Mouse (Mus musculus) mesoderm, embryonic 11.5 days (tissue): ENCODE results near the gene Acod1.

Experiments
- DNase-seq: peaks from one replicate; pipeline ENCODE4 v3.0.0-alpha.2; 2012; ENCODE audit warnings: low read depth, low spot score

The Acod1 gene

DNA sequence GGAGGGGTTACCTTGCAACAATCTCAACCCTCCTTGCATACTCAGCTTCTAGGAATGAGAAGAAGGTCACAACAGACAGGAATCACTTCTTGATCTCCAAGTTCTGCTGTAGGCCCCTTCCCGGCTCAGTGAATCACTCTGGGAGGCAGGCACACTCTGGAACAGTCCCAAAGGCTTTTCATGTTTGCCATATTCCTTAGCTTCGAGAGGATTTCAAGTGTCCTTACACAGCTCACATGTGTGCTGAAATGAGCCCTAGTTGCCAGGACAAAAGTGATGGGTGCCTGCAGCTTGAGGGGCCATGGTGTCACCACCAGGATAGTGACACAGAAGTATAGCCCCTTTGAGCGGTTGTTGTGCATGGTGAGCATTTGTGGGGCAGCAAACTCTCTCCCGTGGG is 26.0 kb downstream of the Acod1 start:
- no peak for DNase-seq

DNA sequence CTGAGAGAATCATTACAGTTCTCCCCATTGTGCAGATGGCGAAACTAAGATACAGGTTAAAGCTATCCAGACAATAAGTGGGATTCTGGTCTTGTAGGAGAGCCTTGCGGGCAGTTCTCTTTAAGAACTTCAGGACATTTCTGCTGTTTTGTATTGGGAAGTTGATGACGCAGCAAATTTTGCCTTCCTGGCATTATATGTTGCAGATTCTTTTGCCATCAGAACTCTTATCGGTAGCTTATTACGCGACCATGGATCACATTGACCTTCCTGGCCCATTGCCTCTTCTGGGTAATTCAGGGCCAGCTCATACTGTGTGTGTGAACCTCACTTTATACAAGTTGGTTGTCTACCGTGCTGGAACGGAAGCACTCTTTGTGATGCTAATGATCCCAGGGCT is 27.0 kb downstream of the Acod1 start:
- DNase-seq, result no peak

DNA sequence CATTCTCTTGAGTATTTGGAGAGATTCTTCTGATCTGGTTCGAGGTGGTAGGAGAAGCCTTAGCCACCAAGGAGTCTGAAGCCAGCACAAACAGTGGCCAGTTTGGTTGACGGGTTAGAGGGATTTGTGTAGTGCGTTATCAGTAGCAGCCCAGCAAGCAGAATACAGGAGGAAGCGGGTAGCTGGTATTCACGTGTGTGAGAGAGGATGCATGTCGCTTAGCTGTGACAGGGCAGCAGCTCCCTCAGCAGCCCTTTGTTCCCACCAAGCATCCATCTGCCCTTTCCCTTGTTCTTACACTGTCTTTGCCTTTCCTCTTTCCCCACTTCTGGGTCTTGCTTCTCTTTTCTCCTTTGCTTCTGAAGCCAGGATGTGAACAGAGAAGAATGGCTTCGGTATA is 28.4 kb downstream of the Acod1 start:
- no peak for DNase-seq

DNA sequence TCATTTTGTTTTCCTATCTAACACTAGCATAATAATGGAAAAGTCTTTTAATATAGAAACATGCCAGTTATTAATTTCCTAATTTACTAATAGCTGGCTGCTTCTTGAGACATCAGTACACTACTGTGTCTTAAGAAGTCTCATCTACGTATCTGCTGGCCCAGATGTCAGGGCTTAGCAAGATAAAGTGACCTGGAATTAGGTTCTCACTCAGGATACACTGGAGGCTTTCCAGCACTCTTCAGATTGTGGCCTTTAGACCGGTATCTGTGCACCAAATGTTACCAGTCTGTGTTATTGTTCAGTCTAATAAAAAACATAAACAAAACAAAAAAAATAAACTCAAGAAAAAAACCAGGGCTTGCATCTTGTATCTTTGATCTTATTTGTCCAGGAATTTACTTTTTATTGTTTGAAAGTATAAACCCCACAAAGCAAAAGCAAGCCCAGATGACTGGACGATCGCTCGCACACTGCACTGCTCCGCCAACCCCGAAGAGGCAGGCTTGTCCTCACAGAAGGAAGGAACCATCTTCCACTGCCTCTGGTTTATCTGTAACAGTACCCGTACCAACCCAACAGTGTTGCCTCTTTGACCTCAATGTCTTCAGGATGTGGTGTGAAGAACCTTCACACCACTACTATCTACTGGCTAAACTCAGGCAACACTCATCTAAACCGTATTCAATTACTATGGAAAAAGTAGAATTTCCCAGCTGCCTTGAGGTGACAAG is 30.7 kb downstream of the Acod1 start:
- DNase-seq, result no peak

DNA sequence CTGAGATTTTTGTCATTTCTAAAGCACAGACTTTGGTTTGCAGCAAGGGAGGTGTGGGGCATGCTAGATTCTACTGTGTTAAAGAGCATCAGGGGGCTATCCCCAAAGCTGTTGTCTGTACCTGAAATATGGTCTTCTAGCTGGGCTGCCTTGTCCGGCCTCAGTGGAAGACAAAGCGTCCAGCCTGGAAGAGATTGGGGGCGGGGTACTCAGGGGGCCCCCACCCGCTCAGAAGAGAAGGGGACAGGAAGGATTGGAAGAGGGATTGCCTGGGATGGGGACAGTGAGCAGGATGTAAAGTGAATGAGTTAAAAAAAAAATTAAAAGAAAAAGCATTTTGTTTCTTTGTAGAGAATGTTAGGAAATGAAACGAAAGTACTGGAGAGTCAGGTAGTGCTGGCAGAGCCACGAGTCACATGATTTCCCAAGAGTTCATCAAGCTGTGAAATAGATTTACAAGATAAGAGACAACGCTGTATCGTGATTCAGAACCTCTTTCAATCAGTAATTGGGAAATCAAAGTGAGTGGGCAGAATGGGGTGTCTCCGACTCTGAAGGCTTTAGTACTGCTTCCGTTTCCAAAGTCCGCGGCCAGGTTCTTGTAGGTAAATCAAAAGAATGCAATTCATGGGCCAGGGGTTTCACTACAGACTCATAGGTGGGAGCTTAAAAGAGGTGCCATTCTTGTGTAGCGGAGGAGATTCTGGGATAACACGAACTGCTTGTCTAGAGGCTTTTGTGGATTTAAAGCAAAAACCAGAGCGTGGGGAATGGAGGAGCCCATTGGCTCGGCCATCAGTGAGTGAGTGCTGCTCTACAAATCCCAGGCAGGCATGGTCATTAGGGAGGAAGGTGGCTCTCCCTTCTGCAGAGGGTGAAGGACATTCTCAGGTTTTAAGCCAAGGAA is 31.5 kb downstream of the Acod1 start:
- no peak for DNase-seq

DNA sequence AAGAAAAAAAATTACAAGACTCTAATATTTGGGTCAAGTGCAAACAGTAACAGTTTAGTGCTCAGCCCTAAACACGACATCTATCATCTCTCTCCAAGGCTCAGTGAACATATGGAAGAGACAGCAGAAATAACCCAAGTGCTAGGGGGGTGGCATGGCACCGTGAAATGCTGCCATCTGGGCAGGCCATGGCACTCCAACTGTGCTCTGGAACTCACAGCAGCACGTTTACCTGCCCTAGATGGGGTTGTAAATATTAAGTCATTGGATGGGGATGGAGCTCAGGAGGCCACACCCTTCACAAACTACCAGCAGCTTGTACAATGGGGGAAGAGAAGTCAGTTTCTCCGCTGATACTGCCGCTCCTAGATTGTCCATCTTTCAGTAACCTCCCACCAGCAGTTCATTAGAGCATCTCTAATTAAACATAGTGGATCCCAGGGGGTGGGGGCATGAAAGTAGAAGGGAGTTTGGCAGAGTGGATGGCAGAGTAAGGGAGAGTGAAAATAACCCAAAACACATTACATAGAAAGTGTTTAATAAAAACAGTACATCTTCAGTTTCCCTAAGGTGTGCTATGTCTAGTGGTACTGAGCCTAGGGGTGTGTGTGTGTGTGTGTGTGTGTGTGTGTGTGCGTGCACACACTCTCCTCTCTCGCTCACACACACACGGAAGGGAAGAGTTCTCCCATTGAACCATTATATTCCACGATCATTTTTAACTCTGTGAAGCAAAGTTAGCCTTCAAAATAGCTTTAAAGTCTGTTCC is 32.6 kb downstream of the Acod1 start:
- DNase-seq, result no peak

DNA sequence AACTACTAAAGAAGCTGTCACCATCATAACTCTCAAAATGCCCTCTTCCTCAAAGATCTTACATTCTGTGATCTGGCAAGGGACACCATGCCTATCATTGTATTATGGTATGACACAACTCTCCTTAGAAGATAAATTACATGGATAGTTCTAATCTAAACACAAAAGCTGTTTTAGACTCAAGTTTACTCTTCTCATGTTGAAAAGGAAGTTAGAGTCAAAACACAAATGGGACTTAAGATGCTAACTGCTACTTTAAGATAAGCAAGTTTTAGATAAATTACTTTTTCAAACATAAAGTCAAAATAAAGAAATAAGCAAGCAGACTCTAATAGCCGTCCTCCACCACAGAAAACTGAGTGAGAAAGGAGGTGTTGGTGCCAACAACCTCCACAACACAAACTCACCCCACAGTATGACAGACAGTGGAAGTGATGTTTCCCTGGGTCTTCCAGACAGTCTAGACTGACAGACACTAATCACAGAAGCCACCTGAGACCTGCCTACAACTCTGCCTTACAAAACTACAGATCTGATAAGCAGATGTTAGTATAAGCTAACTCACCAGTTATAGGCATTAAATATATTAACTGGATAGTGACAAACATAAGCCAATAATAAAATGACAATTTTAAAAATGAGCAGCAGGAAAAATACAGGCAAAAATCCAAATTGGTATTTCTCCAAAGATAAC is 39.2 kb downstream of the Acod1 start:
- no peak for DNase-seq

DNA sequence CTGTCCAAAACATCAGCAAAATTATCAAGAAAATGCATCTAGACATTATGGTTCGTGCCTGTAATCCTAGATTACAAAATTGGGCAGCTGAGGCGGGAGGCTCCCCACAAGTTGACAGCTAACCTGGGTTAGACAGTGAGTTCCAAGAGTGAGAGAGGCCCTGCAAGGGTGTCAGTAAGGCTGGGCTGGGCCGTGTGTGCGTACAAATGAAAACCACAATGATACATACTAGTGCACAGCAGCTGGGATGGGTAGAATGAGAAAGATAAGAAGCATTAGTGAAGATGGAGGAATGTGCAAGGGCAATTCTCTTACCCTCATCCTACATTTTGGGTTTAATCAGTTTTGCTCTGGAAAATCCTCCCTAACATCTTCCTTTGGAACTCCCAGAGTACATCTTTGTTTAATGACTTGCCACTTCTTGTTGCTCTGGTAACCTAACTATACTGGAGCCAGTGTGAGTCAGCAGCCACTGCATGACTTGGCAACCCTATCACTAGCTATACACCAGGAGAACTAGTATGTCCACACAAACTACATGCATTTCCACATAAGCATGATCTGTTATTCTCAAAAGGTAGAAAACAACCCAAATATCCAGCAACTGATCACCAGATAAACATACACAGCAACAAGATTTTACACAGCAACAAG is 40.0 kb downstream of the Acod1 start:
- no peak for DNase-seq

DNA sequence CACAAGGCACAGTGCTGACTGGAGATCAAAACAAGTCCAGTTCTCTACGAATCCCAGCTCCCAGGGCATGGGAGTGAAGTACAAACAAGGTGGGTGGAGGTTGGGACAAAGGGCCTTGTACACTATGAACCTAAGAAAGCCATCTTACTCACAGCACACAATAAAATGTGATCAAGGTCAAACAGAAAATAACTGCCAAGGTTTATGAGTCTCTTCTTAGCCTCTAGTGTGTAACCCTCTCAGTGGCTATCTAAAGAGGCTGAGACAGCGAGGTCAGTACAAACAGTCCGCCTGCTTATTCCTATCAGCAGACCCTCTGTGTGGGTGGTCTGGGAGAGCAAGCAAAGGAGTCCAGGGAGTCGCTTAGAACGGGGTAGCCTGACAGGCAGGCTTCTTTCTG is 41.1 kb downstream of the Acod1 start:
- DNase-seq, result no peak

DNA sequence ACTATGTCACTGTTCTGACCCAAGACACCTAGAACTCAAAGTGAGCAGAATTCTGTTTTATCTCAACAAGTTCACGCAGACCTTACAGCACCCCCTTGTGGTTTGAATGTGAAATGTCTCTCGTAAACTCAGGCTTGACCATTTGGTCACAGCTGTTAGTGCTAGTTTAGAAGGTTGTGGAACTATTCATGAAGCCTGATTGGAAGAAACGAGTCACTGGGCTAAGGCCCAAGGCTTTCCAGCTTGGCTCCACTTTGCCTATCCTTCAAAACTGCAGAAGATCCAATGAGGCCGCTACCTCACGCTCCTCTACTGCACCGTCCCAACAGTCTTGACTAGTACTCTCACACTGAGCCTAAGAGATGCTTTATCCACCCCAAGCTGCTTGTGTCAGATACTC is 41.8 kb downstream of the Acod1 start:
- peak; percentile 65 for DNase-seq

DNA sequence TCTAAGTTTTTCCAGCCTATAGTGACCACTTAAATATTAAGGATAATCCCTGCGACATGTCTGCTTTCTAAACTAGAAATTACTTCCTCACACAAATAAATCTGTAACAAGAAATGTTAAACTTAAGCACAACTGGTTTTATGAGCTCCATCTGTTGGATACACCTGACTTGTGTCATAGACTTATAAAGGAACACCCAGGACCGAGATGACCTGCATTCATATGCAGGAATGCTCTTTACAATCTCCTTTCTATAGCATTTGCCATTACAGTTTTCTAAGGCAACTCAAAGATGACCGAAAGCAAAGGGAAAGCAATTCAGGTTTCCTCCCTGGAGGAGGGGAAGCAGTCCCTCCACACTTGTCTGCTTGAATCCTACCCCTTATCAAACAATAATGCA is 46.5 kb downstream of the Acod1 start:
- DNase-seq, result no peak

DNA sequence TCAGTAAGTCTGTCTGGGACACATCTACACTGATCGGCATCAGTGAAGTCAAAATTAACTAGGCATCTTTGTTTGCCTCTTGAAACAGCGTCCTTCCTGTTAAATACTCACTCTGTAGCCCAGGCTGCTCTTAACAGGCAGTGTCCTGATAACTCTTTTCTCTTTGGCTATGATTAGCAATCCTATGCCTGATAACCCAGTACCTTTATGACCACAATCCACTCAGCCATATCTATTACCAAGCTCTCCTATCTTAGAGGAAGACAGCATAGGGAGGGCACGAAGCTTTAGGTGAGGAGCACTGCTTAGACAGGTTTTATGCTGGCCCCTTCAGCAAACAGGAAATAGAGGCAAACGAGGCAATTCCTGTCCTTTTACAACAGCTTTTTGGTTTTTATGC is 46.9 kb downstream of the Acod1 start:
- no peak for DNase-seq

DNA sequence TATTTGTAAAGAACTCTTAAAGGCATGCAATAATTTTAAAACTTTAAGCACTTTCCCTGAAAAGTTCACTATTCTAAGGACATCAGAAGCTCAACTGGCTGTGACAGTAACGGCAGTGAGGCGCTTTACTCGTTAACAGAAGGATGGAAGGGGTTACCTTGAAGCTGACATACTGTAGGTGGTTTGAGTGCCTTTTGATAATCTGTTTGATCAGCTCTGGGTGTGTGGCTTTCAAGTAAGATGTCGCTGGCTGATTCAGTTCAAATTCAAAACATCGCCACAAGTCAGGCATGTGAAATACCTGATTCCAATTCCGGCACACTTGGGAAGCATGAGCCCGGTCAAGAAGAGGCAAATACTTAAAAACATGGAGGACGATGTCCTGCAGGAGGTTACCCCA is 48.3 kb downstream of the Acod1 start:
- DNase-seq, result no peak

DNA sequence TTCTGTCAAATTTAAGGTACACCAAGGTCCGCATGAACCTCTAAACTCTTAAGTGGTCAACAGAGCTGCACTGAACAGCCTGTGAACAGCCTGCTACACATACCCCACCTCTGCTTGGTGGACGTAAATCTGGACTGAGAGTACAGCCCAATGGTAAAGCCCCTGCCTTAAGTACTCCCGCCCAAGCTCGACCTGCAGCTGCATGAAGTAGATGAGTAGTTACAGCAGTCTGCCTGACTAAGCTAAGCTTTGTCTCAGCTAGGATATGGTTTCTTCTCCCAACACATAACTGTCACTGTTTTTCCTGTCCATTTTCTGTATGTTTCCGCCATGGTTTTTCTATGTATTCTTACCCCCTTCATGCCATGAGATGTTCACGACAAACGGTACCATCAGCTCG is 49.0 kb downstream of the Acod1 start:
- DNase-seq, result no peak

DNA sequence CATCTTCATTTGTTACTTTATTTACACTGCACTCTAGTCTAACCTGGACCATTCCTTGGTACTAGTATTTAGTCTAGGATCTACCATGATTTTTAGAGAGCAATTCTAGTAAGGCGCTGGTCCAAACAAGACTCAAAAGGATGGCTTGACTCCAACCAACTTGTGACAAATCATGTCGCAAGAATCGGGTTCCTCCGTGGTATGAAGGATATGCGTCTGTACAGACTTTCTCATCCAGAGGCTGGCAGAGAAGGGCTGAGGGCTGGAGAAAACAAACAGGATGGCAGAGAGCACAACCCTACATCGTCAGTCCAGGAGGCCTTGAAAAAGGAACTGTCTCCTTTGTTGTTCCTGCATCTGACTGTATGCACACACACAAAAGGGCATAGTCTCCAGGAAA is 49.8 kb downstream of the Acod1 start:
- DNase-seq, result no peak

DNA sequence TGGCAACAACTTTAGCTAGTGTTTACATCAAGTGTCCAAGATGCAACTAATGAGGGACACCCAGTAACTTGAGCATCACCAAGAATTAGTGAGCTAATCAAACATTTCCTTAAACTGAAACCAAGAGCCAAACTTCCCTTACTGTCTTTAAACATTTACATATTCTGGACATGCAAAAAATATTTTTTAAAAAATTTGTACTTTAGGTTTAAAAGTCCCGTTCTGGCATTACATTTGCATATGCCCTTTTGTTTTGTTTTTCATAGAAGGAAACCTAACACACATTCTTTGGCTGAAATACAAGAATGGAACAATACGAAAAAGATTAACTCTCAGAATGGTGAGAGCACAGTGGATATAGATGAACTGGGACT is 51.4 kb downstream of the Acod1 start:
- no peak for DNase-seq

DNA sequence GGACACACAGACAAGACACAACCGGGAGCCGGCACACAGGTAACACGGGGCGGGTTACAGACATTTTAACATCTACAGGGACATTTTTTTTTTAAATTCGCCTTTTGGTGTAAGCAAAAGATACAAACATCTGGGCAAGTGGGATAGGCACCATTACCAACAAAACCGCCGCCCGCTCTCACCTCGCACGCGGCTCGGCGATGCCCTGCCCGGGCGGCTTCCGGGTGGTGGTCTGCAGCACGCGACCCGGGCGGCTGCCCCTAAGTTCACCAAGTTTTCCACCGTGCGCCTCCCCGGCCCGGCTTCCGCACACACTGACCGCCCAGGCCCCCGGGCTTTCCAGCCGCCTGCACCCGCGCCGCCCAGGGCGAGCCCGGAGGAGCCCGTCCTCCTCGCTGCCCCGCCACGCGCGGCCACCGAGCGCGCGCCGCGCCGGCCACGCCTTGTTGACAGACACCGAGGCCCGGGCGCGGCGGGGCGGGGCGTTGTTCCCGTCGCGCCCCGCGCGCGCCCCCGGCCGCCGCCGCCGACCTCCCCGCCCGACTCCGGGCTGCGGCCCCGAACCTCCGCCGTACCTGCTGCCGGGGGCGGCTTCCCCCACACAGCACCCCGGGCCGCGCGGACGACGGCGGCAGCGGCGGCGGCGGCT is 51.9 kb downstream of the Acod1 start:
- peak; percentile 86 for DNase-seq

DNA sequence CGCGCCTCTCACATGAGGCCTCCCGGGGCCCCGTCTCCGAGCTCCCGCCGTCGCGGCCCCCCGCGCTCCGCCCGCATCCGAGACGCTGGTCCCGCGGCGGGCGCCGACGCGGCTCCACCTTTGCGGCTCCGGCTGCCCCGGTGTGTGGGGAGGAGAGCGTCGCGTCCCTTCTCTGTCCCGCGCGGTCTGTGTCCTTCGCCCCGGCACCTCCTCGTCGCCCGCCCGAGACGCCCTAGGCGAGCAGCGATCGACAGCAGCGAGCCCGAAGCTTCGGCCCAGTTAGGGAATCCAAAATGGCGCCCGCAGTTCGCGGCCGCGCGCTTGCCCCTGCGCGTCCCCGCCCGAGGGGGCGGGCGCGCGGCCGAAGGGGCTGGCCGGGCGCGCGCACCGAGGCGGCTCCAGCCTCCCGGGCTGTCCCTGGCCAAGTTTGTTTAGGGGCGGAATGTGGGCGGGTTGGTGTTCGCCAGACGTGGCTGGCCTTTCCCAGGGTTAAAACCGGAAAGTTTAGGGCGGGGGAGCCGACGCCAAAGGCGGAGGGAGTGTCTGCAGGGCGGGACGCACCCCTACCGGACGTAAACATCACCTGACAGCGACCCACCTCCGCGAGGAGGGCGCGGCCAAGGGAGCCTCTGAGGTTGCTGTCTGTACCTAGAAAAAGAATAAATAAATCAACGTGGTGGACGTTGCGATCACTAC is 52.6 kb downstream of the Acod1 start, which contains the start of gene Fbxl3:
TSS of gene Fbxl3 (minus strand) at position 329 of the 696 bp plus-strand sequence.
- peak; percentile 92 for DNase-seq

DNA sequence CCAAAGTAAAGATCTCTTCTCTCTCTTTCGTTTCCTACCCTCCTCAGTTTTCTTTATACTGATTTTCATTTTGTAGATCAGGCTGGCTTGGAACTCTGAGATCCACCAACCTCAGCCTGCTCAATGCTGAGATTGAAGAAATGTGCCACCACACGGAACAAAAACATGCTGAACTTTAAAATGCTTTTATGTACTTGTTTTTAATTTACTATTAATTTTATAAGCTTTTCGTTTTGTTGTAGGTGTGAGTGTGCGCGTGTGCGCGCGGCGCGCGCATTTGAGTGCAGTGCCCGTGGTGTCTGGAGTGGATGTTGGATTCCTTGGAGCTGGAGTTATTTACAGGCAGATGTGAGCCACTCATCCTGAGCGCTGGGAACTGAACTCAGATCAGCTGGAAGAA is 53.5 kb downstream of the Acod1 start:
- DNase-seq, result no peak

DNA sequence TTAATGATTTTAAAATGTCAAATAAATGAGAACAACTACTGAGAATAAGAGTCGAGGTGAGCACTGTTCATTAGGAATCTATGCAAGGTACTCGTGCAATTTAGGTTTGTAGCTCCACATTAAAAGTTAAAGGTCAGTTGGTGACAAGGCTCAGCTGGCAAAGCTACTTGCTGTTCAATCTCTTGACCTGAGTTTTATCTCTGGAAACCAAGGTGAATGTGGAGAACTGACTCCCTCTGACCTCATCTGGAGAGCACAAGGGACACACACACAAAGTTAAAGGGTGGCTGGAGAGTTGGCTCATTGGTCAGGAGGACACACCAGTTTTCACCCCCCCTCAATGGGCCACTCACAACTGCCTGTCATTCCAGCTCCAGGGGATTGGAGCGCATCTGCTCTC is 54.4 kb downstream of the Acod1 start:
- no peak for DNase-seq
